Mouse (Mus musculus): ENCODE data around the gene Ppox. TPM values are rescaled to one million over a fixed set of nuclear protein-coding genes. Genes with fewer than 3 reads are reported as not detected.

Ppox gene
- total and polyA plus RNA-seq, 3 experiments, result 28.6 to 44.2 (median 32.2) TPM

DNA sequence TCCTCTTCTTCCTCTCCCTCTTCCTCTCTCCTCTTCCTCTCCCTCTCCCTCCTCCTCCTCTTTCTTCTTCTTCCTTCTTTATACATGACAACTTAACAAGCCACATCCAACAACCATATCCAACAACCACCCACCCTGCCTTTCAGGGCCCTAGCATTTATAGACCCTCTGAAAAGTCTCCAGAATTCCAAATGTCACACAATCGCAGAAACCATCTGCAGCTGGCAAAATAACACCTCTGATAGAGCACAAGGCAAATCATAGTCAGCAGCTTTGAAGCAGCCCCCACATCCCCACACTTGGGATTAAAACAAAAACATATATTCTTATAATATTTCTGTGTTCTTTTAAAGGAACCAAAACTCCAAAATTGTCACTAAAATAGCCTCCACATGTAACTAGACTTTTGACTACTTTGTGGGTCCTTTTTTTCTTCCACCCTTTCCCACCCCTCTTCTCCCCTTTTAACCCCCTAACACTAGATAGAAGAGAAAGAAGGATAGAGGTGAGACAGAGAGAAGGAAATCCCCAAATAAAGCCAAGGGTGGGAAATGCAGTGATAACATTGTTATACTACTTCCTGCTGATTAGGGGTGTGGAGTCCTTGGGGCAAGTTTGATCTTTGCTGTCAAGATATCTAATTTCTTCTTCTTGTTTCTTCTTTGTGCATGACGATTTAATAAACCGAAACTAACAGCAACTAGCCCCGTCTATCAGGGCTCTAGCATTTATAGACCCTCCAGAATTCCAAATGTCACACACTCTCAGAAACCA lies 14.8 kb downstream of the Ppox start:
- DNase-seq, result no peak

DNA sequence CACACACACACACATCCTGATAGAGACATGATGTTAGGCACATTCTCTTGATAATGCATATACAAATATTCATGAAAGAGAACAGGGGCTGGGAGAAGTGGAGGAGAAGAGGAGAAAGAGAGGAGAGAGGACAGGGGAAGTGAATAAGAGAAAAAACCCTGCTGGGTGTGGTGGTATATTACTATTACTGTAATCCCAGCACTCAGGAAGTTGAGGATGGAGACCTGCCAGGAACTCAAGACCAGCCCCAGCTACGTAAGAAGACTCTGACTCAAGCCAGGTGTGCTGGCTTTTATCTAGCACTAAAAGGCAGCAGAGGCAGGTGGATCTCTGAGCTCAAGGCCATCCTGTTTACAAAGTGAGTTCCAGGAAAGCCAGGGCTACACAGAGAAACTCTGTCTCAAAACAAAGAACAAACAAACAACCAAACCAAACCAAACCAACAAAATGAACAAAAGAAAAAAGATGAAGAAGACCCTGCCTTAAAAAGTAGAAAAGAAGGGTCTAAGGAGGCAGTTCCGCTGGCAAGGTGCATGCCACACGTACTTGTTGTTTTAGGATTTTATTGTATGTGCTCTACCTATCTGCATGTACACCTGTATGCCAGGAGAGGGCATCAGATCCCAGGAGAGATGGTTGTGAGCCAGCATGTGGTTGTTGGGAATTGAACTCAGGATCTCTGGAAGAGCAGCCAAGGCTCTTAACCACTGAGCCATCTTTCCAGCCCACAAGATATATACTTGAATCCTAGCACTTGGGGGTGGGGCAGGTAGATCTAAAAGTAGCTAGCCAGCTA lies 17.1 kb downstream of the Ppox start:
- no peak for DNase-seq

DNA sequence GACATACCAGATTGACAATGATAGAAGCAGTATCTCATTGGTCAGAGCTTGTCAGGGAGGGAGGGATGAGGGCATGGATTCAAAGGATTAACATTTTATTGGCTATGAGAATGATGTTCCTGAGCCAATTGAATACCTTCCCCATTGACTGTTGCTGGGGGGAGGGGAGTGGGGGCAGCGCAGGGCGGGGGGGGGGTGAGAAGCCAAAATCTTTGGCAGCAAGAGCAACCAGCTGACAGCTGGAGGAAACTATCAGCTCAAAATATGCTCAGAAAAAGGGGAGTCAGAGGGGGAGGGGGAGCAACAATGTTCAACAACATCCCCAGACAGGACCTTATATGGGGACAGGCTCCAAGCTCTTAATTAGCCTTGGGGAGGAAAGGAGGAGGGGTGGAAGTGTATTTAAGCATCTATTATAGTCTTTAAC lies 17.8 kb downstream of the Ppox start:
- DNase-seq, result peak; percentile 22

DNA sequence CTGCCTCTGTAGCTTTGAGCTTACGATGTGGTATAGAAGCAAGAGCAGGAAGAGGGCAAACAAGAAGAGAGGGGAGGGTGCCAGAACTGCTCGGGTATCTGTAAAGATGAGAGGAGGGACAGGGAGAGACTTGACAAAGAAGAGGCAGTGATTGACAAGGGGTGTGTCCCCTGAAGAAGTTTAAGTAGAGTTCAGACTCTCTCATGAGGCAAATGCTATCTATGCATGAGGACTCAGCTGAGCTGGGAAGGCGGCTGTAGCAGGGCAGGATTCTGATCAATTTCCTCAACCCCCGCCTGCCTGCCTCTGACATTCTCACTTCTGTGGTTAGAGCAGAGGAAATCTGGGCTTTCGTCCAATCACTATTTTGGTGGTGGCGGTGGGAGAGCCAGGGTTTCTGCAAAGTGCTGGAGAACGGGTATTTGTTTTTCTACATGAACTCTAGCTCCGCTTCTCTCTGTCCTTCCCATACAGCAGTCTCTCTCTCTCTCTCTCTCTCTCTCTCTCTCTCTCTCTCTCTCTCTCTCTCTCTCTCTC lies 18.3 kb downstream of the Ppox start:
- peak; percentile 75 for DNase-seq

DNA sequence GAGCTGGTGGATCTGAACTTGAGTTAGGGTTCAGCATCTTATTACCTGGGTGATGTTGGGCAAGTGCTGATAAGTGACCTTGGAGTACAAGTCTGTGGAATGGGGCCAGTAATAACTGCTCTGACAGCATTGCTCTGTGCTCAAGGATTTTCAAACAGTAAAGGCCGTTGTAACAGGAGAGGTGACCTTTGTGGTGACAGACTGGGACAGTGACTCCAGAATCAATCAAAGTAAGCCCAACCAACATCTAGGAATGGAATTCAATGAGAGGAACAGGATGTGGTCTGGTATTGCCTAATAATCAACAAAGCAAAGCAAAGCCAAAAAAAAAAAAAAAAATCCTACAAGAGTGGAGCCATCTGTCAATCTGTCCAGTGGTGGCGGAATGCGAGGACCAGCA lies 20.7 kb downstream of the Ppox start:
- DNase-seq, result peak; percentile 62

DNA sequence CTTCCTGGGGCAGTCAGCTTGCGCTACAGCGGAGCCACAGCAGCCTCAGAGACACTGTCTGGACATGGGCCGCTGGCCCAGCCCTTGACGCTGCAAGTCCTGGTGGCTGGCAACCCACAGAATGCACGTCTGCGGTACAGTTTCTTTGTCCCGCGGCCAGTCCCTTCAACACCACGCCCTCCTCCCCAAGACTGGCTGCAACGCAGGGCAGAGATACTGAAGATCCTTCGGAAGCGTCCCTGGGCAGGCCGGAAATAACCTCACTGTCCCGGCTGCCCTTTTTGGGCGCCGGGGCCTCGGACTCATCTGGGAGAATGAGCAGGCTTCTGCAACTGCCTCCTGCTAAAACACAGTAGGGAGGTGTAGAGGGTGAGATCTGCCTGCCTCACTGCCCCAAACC lies 22.1 kb downstream of the Ppox start:
- peak; percentile 7 for DNase-seq

DNA sequence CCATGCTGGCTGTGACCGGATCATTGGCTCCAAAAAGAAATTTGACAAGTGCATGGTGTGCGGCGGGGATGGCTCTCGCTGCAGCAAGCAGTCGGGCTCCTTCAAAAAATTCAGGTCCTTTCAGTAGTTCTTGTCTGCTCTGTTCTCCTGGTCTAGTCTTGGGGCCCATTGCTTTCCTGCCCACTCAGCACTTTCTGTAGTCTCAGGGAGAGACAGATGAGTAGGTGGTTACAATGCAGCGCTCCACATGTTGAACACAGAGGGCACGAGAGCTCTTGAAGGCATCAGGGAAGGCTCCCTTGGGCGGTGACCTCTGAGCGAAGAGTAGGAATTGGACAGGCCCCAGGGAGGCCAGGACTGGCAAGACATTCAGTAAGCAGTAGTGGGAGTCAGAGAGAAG lies 23.2 kb downstream of the Ppox start:
- DNase-seq, result no peak

DNA sequence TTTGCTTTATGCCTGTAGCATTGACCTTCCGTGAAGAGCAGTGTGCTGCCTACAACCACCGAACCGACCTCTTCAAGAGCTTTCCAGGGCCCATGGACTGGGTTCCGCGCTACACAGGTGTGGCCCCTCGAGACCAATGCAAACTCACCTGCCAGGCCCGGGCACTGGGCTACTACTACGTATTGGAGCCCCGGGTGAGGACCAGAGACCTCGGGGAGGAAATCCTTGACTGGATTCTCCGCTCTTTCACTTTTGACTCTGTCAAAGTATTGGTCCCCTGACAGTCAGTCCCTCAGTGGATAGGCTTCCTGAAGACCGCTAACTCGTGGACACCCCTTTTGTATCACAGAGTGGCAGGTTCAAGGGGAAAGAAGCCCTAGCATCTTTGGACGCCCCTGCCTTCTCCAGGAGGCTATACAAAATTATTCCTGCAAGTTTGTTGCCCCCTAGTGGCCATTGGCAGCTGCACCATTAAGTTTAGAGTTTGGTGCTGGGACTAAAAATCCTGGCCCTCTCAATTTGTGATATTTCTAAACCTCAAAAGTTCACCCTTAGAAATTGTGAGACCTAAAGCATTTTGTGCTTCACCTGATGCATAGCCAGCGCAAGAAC lies 23.9 kb downstream of the Ppox start:
- DNase-seq, result peak; percentile 69

DNA sequence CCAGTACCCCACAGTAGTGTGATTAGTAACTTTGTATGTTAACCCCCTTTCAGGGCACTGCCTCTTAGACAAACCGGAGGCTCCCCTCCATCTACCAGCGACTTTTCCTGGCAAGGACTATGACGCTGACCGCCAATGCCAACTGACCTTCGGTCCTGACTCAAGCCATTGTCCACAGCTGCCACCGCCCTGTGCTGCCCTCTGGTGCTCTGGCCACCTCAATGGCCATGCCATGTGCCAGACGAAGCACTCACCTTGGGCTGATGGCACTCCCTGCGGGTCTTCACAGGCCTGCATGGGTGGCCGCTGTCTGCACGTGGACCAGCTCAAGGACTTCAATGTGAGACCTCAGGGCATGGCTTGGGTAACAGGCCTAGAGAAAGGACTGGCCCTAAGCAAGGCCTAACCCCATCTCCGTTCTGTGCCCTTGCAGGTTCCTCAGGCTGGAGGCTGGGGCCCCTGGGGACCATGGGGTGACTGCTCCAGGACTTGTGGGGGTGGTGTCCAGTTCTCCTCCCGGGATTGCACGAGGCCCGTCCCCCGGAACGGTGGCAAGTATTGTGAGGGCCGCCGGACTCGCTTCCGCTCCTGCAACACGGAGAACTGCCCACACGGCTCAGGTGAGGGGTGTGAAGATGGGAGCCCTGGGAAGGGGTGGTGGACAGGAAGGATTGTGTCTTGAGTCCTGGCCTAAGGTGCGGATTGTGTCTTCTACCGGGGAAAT lies 24.7 kb downstream of the Ppox start:
- peak; percentile 84 for DNase-seq

DNA sequence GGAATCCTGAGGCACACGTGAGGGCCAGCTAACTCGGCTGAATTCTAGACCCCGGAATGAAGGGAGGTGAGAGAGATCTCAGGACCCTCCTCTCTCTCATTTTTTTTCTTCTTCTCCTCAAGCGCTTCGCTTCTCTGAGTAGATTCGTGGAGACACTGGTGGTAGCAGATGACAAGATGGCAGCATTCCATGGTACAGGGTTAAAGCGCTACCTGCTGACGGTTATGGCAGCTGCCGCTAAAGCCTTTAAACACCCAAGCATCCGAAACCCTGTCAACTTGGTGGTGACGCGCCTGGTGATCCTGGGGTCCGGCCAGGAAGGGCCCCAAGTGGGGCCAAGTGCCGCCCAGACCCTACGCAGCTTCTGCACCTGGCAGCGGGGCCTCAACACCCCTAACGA lies 28.6 kb downstream of the Ppox start:
- no peak for DNase-seq

DNA sequence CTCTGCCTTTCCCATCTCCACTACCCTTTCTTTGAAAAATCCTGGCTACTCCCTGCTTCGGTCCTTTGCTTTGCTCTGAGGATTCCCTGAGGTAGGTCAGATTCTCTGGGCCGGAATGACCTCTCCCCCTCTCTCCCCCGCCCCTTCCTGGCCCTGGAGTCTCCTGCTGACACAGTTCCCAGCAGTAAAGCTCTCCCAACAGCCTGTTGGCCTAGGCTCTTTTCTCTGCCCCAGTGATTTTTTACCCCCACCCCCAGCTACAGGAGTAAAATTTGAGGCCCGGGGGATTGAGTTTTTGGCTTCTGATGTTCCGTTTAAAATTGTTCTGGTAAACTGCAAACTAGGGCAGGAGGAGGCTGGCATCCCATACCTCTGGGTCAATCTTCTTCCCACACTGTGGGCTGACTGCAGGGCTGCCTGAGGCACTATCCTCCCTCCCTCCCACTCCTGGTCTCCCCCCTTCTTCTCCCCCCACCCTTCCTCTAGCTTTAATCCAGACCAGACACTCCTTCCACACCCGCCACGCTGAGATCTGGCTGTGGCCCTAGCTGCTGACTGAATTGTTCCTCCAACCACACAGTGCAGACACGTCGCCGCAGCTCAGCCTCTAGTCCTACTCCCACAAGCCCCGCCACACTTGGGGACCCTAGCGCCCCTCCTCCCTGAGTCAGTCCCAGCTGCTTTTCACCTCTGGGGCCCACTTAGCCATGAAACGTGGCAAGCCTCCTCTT lies 29.2 kb downstream of the Ppox start:
- DNase-seq, result peak; percentile 38

DNA sequence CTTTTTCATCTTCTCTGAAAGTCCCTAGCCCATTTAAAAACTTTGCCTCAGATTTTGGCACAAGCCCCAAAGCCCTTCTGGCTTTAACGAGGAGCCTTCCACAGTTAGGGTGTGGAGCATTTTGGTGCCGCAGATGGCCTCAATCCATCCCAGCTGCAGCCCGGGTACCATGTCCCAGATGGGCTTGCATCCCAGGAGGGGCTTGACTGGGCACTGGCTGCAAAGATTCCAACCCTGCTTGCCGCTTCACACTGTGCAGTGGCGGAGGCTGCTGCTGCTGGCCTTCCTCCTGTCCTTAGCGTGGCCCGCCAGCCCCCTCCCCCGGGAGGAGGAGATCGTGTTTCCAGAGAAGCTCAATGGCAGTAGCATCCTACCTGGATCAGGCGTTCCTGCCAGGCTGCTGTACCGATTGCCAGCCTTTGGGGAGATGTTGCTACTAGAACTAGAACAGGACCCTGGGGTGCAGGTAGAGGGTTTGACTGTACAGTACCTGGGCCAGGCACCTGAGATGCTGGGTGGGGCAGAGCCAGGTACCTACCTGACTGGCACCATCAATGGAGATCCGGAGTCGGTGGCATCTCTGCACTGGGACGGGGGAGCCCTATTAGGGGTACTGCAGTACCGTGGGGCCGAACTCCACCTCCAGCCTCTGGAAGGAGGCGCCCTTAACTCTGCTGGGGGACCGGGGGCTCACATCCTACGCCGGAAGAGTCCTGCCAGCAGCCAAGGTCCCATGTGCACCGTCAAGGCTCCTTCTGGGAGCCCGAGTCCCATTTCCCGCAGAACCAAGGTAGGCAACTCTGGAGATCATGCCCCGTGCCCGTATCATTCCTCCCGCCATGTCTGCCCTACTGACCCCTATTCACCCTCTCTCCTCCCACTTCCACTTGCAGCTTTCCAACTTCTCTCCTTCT lies 30.0 kb downstream of the Ppox start, which contains the start of gene Ndufs2:
Ndufs2 (minus strand) TSS at position 709 of the 914 bp plus-strand sequence.
- peak; percentile 6 for DNase-seq

DNA sequence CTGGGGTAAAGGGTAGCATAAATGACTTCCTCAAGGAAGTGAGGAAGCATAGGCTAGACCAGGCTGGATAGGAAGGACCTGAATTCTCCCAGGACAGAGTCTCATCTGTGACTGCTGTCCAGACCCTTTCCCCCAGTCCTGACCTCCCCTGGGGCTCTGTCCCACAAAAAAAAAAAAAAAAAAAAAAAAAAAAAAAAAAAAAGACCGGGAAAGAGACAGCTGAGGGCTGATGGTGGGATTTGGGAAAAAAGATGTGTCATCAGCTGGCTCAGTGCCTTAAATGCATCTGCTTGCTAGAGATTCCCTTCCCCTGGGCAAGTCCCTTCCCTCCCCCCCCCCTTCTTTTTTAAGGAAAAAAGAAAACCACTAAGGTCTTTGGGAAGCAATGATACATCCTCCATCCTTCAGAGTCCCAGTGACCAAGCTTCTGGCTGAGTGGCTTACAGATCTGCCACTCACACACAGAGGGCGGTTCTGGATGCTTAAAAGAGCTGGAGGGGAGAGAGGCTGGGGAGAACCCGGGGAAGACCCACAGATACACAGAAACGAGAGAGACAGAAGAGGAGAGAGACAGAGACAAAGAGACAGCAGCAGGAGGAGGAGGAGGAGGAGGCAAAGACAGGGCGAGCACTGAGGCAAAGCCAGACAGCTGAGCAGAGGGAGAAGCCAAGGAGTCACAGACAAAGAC lies 30.9 kb downstream of the Ppox start, which contains the start of gene Adamts4:
Adamts4 (plus strand) TSS at position 509 of the 688 bp plus-strand sequence.
- peak; percentile 43 for DNase-seq

DNA sequence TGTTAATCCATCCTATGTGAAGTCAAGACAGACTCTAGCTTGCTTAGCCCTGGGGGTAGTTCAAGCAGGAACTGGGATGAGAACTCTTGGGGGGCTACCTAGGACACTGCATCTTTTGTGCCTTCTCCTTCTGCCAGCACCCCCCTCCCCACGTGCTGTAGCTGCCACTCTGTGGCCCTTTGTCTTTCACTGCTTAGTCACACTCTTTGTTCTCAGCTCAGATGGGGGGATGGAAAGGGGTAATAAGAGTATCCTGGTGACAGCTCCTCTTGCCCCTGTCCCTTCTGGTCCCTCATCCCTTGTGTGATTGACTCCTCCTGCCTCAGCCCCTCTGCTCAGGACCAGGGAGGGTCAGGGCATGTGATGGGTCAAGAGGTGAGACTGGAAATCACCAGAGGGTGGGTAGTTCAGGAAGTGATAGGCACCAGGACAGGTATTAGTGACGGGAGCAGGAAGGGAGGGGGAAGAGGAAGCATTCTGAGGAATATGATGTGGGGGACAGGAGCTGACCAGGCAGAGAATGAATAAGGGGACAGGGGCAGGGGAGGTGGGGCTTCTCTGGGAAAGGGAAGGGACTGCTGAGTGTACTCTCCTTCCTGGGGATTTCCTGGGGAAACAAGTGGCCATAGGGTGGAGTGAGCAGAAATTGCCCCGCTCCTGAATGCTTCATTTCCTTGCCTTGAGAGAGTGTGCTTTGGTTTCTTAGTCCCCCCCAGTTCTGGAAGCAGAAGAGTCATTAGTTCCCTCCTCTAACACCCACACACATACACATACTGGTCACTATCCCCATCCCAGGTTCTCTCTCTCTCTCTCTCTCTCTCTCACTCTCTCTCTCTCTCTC lies 32.4 kb downstream of the Ppox start:
- peak; percentile 23 for DNase-seq

DNA sequence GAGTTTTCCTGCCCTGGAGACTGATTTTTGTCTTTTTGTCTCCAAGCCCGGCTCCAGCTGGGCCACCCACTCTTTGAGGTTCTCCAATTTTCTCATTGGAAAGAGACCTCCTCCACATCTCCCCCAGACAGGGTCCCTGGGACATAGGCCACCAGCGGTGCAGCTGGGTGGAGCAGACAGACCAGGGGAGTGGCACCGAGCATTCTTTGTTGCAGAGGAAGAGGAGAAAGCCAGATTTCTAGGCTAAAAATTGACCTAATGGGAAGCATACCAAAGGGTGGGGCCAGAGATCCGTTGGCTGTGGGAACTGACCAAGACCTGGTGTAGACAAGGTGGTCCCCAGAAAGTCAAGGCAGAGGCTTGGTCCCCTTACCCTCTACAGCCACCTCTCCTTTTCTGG lies 33.1 kb downstream of the Ppox start:
- DNase-seq, result peak; percentile 35

DNA sequence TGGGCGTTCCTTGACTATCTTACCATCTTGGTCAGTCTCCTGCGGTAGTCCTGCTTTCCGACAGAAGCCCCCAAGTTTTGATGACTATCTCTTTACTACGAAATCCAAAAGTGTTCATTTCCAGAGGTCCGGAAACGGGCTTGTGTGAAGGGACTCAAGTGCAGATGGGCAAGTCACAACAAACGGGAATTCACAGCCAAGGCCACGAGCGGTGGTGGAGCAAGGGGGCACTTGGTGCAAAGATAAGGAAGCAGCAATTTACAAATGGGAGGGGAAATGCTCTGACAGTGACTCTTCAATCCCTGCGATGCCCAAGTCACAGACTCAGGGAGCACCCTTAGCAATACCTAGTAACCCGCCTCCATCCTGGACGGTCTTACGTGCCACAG lies 33.5 kb downstream of the Ppox start:
- no peak for DNase-seq

DNA sequence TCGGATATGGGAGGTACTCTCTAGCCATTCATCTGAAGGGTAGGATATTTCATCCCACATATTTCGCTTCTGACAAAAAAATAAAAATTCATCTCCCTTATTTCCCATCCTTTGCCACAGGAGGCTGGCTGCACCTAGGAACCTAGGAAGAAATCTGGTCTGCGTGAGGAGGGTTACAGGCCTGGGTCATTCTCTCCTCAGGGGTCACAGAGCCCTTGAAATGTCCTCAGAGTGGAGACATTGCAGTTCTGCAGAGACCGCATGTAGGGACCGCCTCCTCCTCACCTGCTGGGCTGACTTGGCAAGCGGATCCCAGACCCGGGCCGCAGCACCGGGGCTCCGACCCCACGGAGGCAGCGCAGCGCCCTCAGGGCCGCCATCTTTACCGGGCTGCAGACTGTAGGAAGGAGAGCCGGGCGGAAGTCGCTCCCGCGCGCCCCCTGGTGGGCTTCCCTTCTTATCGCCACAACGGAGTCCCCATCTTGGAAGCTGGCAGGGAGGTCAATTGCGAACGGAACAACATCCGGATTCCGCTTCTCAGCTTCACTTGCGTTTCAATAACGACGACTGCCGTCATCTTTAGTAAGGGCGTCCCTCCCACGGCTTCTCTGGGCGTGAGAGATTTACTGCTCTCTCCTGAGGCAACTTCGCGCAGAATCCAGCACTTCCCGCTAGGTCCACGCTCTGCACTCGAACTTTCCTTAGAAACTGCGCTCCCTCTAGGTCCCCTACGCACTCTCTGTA lies 34.1 kb downstream of the Ppox start:
- peak; percentile 98 for DNase-seq

DNA sequence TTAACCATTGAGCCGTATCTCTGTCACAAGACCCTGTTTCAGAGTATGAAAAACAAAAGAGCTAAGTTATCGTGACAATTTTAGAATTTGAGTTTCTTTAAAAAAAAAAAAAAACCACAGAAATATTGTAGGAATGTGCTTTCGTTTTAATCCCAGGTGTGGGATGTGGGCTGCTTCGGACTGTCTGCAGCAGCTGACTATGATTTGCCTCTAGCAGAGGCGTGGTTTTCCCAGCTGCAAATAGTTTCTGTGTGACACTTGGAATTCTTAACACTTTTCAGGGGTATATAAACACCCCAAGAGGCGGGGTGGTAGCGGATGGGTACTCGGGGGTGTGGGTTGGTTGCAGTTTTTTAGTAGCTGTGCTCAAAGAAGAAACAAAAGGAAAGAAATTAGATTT lies 35.6 kb downstream of the Ppox start:
- DNase-seq, result no peak
